Mouse (Mus musculus): ENCODE data around the gene Fam172a. TPM values are rescaled to one million over a fixed set of nuclear protein-coding genes. Genes with fewer than 3 reads are reported as not detected.
A peak's percentile ranks its signal among the peaks of the same experiment; 100 is the strongest.

The Fam172a gene
- polyA plus RNA-seq, 1 experiment from 2014 or later, result 50.6 TPM

GRCm38 (mm10) chr13:77959493-77960272 is 257.9 kb downstream of the Fam172a start:
- DNase-seq (ENCODE audit: low spot score), result no peak

GRCm38 (mm10) chr13:77976248-77976647 is 274.4 kb downstream of the Fam172a start:
- DNase-seq (ENCODE audit: low spot score), result no peak

GRCm38 (mm10) chr13:77977121-77977520 is 275.3 kb downstream of the Fam172a start:
- no peak for DNase-seq (ENCODE audit: low spot score)

- DNase-seq (ENCODE audit: low spot score), result no peak
Observed at GRCm38 (mm10) chr13:77982105-77982851, 280.4 kb downstream of the Fam172a start.

- DNase-seq (ENCODE audit: low spot score), result no peak
Observed at GRCm38 (mm10) chr13:77982852-77983202, 281.0 kb downstream of the Fam172a start.

- DNase-seq (ENCODE audit: low spot score), result no peak
Observed at GRCm38 (mm10) chr13:77991189-77991886, 289.5 kb downstream of the Fam172a start.

- DNase-seq (ENCODE audit: low spot score), result no peak
Observed at GRCm38 (mm10) chr13:78004649-78005048, 302.8 kb downstream of the Fam172a start.

- no peak for DNase-seq (ENCODE audit: low spot score)
Observed at GRCm38 (mm10) chr13:78005344-78005743, 303.5 kb downstream of the Fam172a start.

- DNase-seq (ENCODE audit: low spot score), result no peak
Observed at GRCm38 (mm10) chr13:78010176-78010575, 308.3 kb downstream of the Fam172a start.

GRCm38 (mm10) chr13:78024683-78025294 is 323.0 kb downstream of the Fam172a start, which contains the start of gene Pou5f2:
Pou5f2 (plus strand) TSS chr13:78024902.
- DNase-seq (ENCODE audit: low spot score), result peak; percentile 18

GRCm38 (mm10) chr13:78032821-78033220 is 331.0 kb downstream of the Fam172a start:
- no peak for DNase-seq (ENCODE audit: low spot score)

GRCm38 (mm10) chr13:78037203-78037602 is 335.4 kb downstream of the Fam172a start:
- no peak for DNase-seq (ENCODE audit: low spot score)

GRCm38 (mm10) chr13:78043203-78043602 is 341.4 kb downstream of the Fam172a start:
- no peak for DNase-seq (ENCODE audit: low spot score)

- no peak for DNase-seq (ENCODE audit: low spot score)
Observed at GRCm38 (mm10) chr13:78045116-78045515, 343.3 kb downstream of the Fam172a start.

- no peak for DNase-seq (ENCODE audit: low spot score)
Observed at GRCm38 (mm10) chr13:78087751-78088150, 385.9 kb downstream of the Fam172a start.

- DNase-seq (ENCODE audit: low spot score), result no peak
Observed at GRCm38 (mm10) chr13:78090701-78091100, 388.9 kb downstream of the Fam172a start.

GRCm38 (mm10) chr13:78091949-78092348 is 390.1 kb downstream of the Fam172a start:
- DNase-seq (ENCODE audit: low spot score), result no peak

- no peak for DNase-seq (ENCODE audit: low spot score)
Observed at GRCm38 (mm10) chr13:78094352-78094751, 392.5 kb downstream of the Fam172a start.

GRCm38 (mm10) chr13:78095071-78095973 is 393.5 kb downstream of the Fam172a start:
- no peak for DNase-seq (ENCODE audit: low spot score)

- no peak for DNase-seq (ENCODE audit: low spot score)
Observed at GRCm38 (mm10) chr13:78098858-78099445, 397.1 kb downstream of the Fam172a start.
